Mouse (Mus musculus) adrenal gland, postnatal 36 days (tissue): Measurements from ENCODE around the gene Get4. TPM values are rescaled to one million over a fixed set of nuclear protein-coding genes. Genes with fewer than 3 reads are reported as not detected.

Experiments
- total RNA-seq, 2 experiments: library from RNA; stranded (reverse); gene quantifications; 2 replicates each; pipeline ENCODE4 v1.2.3; 2021

The Get4 gene
- total RNA-seq, 2 experiments from 2014 or later = 80.1 to 97.0 TPM

Other genes with a start within 250 kb of the Get4 start
- 10 to 100 TPM; 20.2 to 52.4 TPM for gene Prkar1b, start 102.3 kb upstream of the Get4 start, total RNA-seq
- 10 to 100 TPM; 22.7 to 22.8 TPM for gene Dnaaf5, start 102.1 kb upstream of the Get4 start, total RNA-seq
- 100 to 1,000 TPM in 1 of 2 experiments, 10 to 100 TPM in 1; 73.4 to 105 TPM for gene Sun1, start 51.7 kb upstream of the Get4 start, total RNA-seq
- gene Adap1, start 73.3 kb downstream of the Get4 start, total RNA-seq = 1 to 10 TPM; 5.0 to 8.5 TPM
- 10 to 100 TPM; 71.0 to 87.5 TPM for gene Cox19, start 99.1 kb downstream of the Get4 start, total RNA-seq
- not detected for gene Cyp2w1, start 100.3 kb downstream of the Get4 start, total RNA-seq
- gene Gpr146, start 125.4 kb downstream of the Get4 start, total RNA-seq = 10 to 100 TPM; 15.2 to 17.9 TPM
- under 1 TPM; 0.49 to 0.79 TPM for gene C130050O18Rik, start 153.0 kb downstream of the Get4 start, total RNA-seq
- 1 to 10 TPM; 2.8 to 4.7 TPM for gene Gper1, start 170.8 kb downstream of the Get4 start, total RNA-seq
- 10 to 100 TPM; 11.9 to 12.3 TPM for gene 3110082I17Rik, start 208.2 kb downstream of the Get4 start, total RNA-seq
- 10 to 100 TPM; 28.6 to 34.9 TPM for gene Zfand2a, start 232.2 kb downstream of the Get4 start, total RNA-seq